Mouse (Mus musculus): ENCODE data around the gene Hist1h2bb. TPM values are rescaled to one million over a fixed set of nuclear protein-coding genes. Genes with fewer than 3 reads are reported as not detected.
"Not testable (repeated sequence)": the region's sequence is repeated elsewhere in the genome, so short reads cannot be mapped to it uniquely, and the experiment has no call there.

Gene Hist1h2bb
- polyA plus RNA-seq, 1 experiment from 2014 or later: 2.1 TPM

DNA sequence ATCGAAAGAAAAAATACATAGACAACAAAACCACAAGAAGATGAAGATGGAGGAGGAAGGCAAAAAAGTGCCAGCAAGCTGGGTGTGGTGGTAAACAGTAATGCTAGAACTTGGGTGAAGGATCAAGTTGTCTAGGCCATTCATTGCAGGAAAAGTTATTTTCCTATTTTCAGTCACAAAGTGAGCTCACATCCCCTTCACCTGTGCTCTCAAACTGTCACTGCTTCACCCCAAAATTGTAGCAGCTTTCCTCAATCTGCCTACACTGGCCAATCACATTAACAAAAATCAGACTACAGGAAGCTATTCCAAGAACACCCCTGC, 13.3 kb downstream of the Hist1h2bb start:
- no peak overlapping the region; the same call in 1 of the 2 replicates for H3K27ac ChIP-seq (ENCODE audit: low read depth, low read length)
- DNase-seq (ENCODE audit: low spot score, missing footprints) (no peak), ATAC-seq (ENCODE audit: low FRiP score) (no peak)
- peak overlapping the region; percentile 37; the same call in 1 of the 2 replicates for H3K4me3 ChIP-seq (ENCODE audit: low read depth, low read length)
- no peaks in the 10 kb centered on the region for H3K9me3 ChIP-seq (ENCODE audit: control insufficient read depth, low read length)
- no peaks in the 10 kb centered on the region for H3K27me3 ChIP-seq (ENCODE audit: control insufficient read depth, insufficient read depth, low read length)
- H3K9ac ChIP-seq (ENCODE audit: low read length): peak overlapping the region; percentile 73; the same call in 1 of the 2 replicates
- H3K4me2 ChIP-seq: peak overlapping the region; percentile 82
- 79% methylated on average over 1 of the region's 1 CpGs for WGBS
- peaks cover 26% of the 10 kb centered on the region for H3K4me1 ChIP-seq (ENCODE audit: control insufficient read depth, insufficient read depth, low read length)
- no peaks in the 10 kb centered on the region for H3K36me3 ChIP-seq (ENCODE audit: control insufficient read depth, insufficient read depth, low read length)

DNA sequence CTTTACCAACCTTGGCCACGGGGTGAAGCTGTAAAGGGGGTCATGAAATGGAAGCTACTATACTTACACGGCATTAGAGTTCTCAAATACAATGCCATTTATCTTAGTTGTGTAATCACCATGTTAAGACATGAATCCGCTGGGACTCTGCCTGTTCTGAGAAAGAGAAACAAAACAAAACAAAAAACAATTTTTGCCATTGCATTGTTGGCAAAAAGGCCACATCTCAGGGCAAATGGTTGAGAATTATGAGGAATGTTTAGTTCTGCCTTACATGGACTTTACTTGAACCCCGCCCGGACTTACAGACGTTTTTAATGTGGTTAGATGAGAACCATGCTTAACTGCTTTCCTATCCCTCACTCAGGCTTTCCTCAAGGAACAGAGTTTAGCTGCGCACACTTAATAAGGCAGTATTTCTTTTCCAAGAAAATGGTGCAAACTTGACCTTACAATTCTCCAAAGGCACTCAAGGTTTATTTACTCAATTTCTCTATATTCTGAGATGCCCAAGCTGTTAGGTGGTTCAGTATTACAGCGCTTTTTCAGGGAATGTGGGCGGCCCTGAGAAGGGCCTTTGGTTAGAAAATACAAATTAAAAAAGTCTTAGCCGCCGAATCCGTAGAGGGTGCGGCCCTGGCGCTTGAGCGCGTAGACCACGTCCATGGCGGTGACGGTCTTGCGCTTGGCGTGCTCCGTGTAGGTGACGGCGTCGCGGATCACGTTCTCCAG, 13.9 kb downstream of the Hist1h2bb start:
- ATAC-seq (ENCODE audit: low FRiP score): no peak; the same call in 1 of the 2 replicates
- 3% methylated on average over 20 of the region's 27 CpGs for WGBS

DNA sequence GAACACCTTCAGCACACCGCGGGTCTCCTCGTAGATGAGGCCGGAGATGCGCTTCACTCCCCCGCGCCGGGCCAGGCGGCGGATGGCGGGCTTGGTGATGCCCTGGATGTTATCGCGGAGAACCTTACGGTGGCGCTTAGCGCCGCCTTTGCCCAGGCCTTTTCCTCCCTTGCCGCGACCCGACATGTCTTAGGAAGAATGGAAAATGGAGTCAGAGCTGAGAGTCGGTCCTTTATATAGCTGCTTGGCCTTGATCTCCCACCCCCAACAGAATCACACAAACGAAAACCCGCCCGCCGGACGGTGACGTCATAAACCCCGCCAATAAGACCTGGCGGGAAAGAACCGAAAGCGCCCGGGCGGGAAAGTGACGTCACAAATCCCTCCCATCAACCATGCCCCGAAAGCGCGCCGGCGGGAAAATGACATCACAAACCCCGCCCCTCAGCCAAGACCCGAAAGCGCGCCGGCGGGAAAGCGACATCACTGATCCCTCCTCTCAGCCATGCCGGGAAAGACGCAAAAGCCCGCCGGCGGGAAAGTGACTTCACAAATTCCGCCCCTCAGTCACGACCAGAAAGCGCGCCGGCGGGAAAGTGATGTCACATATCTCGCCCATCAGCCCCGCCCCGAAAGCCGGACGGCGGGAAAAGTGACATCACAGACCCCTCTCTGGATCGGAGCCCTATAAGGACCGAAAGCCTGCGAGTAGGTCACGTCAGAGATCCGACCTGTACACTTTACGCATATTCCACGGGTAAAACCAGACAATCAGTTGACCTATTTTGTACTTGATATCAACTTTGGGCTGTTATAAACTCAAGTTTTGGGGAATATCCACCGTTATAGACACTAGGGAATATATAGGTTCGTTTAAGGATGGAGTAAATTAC, 14.7 kb downstream of the Hist1h2bb start, which contains the start of gene Hist1h4a:
Gene Hist1h4a (minus strand): TSS at position 259 of the 893 bp plus-strand sequence.
- Histone ChIP-seq H3K4me1 (ENCODE audit: control insufficient read depth, insufficient read depth, low read length) (peaks cover 26% of the 10 kb centered on the region), H3K9ac (ENCODE audit: low read length) (peak within 1 kb of the TSS; percentile 73), H3K4me2 (peak within 1 kb of the TSS; percentile 82), H3K27ac (ENCODE audit: low read depth, low read length) (peak within 1 kb of the TSS; percentile 83), H3K9me3 (ENCODE audit: control insufficient read depth, low read length) (no peaks in the 10 kb centered on the region), H3K4me3 (ENCODE audit: low read depth, low read length) (peak within 1 kb of the TSS; percentile 37), H3K27me3 (ENCODE audit: control insufficient read depth, insufficient read depth, low read length) (no peaks in the 10 kb centered on the region), H3K36me3 (ENCODE audit: control insufficient read depth, insufficient read depth, low read length) (no peaks in the 10 kb centered on the region)
- under 1% methylated on average over 61 of the region's 72 CpGs for WGBS
- DNase-seq (ENCODE audit: low spot score, missing footprints) (peak; percentile 100), ATAC-seq (ENCODE audit: low FRiP score) (peak; percentile 81)

More for the DNA sequence above, 13.9 kb downstream of the Hist1h2bb start:
- Histone ChIP-seq H3K4me2 (peak overlapping the region; percentile 82), H3K4me1 (ENCODE audit: control insufficient read depth, insufficient read depth, low read length) (peaks cover 26% of the 10 kb centered on the region), H3K36me3 (ENCODE audit: control insufficient read depth, insufficient read depth, low read length) (no peaks in the 10 kb centered on the region), H3K27ac (ENCODE audit: low read depth, low read length) (peak overlapping the region; percentile 83), H3K9ac (ENCODE audit: low read length) (peak overlapping the region; percentile 73), H3K27me3 (ENCODE audit: control insufficient read depth, insufficient read depth, low read length) (no peaks in the 10 kb centered on the region), H3K9me3 (ENCODE audit: control insufficient read depth, low read length) (no peaks in the 10 kb centered on the region), H3K4me3 (ENCODE audit: low read depth, low read length) (peak overlapping the region; percentile 37)
- DNase-seq (ENCODE audit: low spot score, missing footprints): peak; percentile 94

DNA sequence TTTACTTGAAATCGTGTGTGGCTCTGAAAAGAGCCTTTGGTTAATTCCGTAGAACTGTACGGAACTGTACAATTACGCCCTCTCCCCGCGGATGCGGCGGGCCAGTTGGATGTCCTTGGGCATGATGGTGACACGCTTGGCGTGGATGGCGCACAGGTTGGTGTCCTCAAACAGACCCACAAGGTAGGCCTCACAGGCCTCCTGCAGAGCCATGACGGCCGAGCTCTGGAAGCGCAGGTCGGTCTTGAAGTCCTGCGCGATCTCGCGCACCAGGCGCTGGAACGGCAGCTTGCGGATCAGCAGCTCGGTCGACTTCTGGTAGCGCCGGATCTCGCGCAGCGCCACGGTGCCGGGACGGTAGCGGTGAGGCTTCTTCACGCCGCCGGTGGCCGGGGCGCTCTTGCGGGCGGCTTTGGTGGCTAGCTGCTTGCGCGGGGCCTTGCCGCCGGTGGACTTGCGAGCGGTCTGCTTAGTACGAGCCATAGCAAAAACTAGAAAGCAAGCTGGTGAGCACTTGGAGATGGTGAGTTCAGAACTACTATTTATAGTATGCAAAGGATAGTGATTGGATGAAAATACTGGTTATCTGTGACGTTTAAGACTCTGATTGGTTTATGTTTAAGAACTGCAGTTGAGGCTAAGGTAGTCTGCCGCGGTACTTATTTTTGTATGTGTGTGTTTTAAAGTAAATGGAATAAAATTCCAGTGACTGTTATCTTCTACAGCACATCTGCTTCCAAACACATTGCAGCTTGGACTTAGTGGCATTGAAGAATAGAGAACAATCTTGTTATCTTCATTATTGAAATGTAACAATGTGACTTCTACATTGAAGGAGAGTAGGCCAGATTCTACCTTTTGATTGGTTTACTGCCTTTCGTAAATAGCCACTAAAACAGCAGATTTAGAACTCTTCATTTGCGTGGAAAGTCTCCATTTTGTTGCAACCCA, 15.6 kb downstream of the Hist1h2bb start, which contains the start of gene Hist1h3a:
Gene Hist1h3a (minus strand): TSS at position 516 of the 951 bp plus-strand sequence.
- H3K4me2 ChIP-seq: peak within 1 kb of the TSS; percentile 82
- peak within 1 kb of the TSS; percentile 61 for H3K9ac ChIP-seq (ENCODE audit: low read length)
- WGBS: under 1% methylated on average over 27 of the region's 52 CpGs
- H3K27ac ChIP-seq (ENCODE audit: low read depth, low read length): peak within 1 kb of the TSS; percentile 83
- peak within 1 kb of the TSS; percentile 52 for H3K4me3 ChIP-seq (ENCODE audit: low read depth, low read length)
- H3K9me3 ChIP-seq (ENCODE audit: control insufficient read depth, low read length); H3K27me3 ChIP-seq (ENCODE audit: control insufficient read depth, insufficient read depth, low read length); H3K36me3 ChIP-seq (ENCODE audit: control insufficient read depth, insufficient read depth, low read length): not testable (repeated sequence)
- DNase-seq (ENCODE audit: low spot score, missing footprints): peak; percentile 97
- peak; percentile 65 for ATAC-seq (ENCODE audit: low FRiP score)
- peaks cover 26% of the 10 kb centered on the region for H3K4me1 ChIP-seq (ENCODE audit: control insufficient read depth, insufficient read depth, low read length)

DNA sequence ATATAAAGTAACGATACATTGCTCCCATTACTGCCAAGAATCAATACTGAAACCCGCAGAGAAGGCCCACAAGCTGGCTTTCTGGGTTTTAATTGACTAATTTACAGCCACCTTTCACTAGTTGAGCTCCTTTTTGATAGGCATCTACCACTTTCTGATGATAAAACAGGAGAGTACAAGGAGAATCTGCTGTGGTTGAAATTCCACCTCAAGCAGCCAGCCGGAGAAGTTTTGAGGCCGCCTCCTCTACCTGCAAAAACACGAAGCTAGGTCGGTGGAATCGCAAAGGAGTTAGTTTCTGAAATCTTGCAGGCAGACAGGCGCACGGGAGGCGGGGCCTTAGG, 16.7 kb downstream of the Hist1h2bb start:
- H3K4me2 ChIP-seq: peak overlapping the region; percentile 82
- peak overlapping the region; percentile 56 for H3K9ac ChIP-seq (ENCODE audit: low read length)
- DNase-seq (ENCODE audit: low spot score, missing footprints) (no peak), ATAC-seq (ENCODE audit: low FRiP score) (no peak)
- H3K36me3 ChIP-seq (ENCODE audit: control insufficient read depth, insufficient read depth, low read length): no peaks in the 10 kb centered on the region
- H3K4me1 ChIP-seq (ENCODE audit: control insufficient read depth, insufficient read depth, low read length): peaks cover 23% of the 10 kb centered on the region
- H3K27ac ChIP-seq (ENCODE audit: low read depth, low read length): peak overlapping the region; percentile 83
- H3K9me3 ChIP-seq (ENCODE audit: control insufficient read depth, low read length): no peaks in the 10 kb centered on the region
- WGBS: 2% methylated on average over 10 of the region's 10 CpGs
- no peaks in the 10 kb centered on the region for H3K27me3 ChIP-seq (ENCODE audit: control insufficient read depth, insufficient read depth, low read length)
- peak overlapping the region; percentile 52 for H3K4me3 ChIP-seq (ENCODE audit: low read depth, low read length)

DNA sequence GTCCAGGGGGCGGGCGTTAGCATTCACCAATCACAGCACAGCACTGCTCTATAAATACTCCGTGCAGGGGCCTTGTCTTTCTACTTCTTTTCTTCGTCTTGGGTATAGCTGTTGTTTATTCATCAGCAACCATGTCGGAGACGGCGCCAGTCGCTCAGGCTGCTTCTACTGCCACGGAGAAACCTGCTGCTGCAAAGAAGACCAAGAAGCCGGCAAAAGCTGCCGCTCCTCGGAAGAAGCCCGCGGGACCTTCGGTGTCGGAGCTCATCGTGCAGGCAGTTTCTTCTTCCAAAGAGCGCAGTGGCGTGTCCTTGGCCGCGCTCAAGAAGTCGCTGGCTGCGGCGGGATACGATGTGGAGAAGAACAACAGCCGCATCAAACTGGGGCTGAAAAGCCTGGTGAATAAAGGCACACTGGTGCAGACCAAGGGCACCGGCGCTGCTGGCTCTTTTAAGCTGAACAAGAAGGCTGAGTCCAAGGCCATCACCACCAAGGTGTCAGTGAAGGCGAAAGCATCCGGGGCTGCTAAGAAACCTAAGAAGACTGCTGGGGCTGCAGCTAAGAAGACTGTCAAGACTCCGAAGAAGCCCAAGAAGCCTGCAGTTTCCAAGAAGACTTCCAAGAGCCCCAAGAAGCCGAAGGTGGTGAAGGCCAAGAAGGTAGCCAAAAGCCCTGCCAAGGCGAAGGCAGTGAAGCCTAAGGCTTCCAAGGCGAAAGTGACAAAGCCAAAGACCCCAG, 17.2 kb downstream of the Hist1h2bb start, which contains the start of gene Hist1h1a:
Gene Hist1h1a (plus strand): TSS at position 81 of the 738 bp plus-strand sequence.
- WGBS: 3% methylated on average over 34 of the region's 34 CpGs

DNA sequence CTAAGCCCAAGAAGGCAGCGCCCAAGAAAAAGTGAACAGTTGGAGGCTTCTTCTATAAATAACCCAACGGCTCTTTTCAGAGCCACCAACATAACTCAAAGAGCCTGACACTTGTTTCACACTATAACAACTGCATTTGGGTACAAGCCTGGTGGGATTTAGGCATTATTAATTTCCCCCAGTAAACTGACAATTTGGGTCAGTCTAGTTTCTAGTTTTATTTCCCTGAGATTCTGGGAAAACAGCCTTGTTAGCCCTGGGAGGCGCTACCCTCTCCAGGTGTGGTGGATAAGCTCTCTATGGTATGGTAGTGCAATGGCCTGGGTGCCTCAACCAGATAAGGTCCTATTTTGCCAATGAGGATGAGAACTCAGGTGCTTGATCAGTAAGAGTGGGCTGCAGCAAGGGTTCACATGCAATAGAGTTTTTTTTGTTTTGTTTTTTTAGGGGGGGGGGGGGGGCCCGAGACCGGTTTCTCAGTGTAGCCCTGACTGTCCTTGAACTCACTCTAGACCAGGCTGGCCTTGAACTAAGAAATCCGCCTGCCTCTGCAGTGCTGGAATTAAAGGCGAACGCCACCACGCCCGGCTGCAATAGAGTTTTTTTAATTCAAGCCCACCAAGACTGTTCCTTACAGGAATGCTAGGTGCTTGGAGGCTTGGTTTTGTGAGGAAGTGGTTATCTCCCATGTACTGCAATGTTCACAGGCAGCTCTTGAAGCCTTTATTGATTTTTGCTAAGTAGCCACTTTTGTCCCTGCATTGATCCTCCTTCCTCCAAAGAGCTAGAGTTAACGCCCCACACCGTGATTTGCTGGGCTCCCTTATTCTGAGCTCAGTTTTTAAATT, 18.0 kb downstream of the Hist1h2bb start:
- peak overlapping the region; percentile 77 for H3K9ac ChIP-seq (ENCODE audit: low read length)
- H3K9me3 ChIP-seq (ENCODE audit: control insufficient read depth, low read length): no peaks in the 10 kb centered on the region
- ATAC-seq (ENCODE audit: low FRiP score): no peak
- H3K4me3 ChIP-seq (ENCODE audit: low read depth, low read length): peak overlapping the region; percentile 52
- no peaks in the 10 kb centered on the region for H3K27me3 ChIP-seq (ENCODE audit: control insufficient read depth, insufficient read depth, low read length)
- H3K4me1 ChIP-seq (ENCODE audit: control insufficient read depth, insufficient read depth, low read length): peaks cover 23% of the 10 kb centered on the region
- DNase-seq (ENCODE audit: low spot score, missing footprints): peak; percentile 94
- WGBS: 25% methylated on average over 12 of the region's 12 CpGs
- peak overlapping the region; percentile 83 for H3K27ac ChIP-seq (ENCODE audit: low read depth, low read length)
- H3K4me2 ChIP-seq: peak overlapping the region; percentile 82
- H3K36me3 ChIP-seq (ENCODE audit: control insufficient read depth, insufficient read depth, low read length): no peaks in the 10 kb centered on the region

More for the DNA sequence above, 17.2 kb downstream of the Hist1h2bb start, which contains the start of gene Hist1h1a:
- DNase-seq (ENCODE audit: low spot score, missing footprints): peak; percentile 98
- Histone ChIP-seq H3K36me3 (ENCODE audit: control insufficient read depth, insufficient read depth, low read length) (no peaks in the 10 kb centered on the region), H3K4me1 (ENCODE audit: control insufficient read depth, insufficient read depth, low read length) (peaks cover 23% of the 10 kb centered on the region), H3K4me3 (ENCODE audit: low read depth, low read length) (peak within 1 kb of the TSS; percentile 52), H3K9ac (ENCODE audit: low read length) (peak within 1 kb of the TSS; percentile 77), H3K27ac (ENCODE audit: low read depth, low read length) (peak within 1 kb of the TSS; percentile 83), H3K4me2 (peak within 1 kb of the TSS; percentile 82), H3K27me3 (ENCODE audit: control insufficient read depth, insufficient read depth, low read length) (no peaks in the 10 kb centered on the region), H3K9me3 (ENCODE audit: control insufficient read depth, low read length) (no peaks in the 10 kb centered on the region)
- ATAC-seq (ENCODE audit: low FRiP score): peak; percentile 69

Measured in midbrain, embryonic 11.5 days (tissue).